Mouse (Mus musculus) heart, postnatal 4 days (tissue): Measurements from ENCODE around the gene Pik3r1. TPM values are rescaled to one million over a fixed set of nuclear protein-coding genes. Genes with fewer than 3 reads are reported as not detected.
A peak's percentile ranks its signal among the peaks of the same experiment; 100 is the strongest.

ENCODE experiments used
- DNase-seq: peaks from one replicate; pipeline ENCODE4 v3.0.0; 2021
- total RNA-seq, 2 experiments: library from RNA; stranded (reverse); gene quantifications; 2 replicates each; pipeline ENCODE4 v1.2.3; 2021

Pik3r1 gene
- total RNA-seq, 2 experiments from 2014 or later, result 34.7 to 35.8 TPM

- DNase-seq, result no peak
Observed at GRCm38 (mm10) chr13:101766605-101767012, 1.4 kb downstream of the Pik3r1 start.

GRCm38 (mm10) chr13:101765976-101766375, 2.0 kb downstream of the Pik3r1 start:
- DNase-seq, result no peak

- DNase-seq, result no peak
Observed at GRCm38 (mm10) chr13:101764111-101764510, 3.9 kb downstream of the Pik3r1 start.

GRCm38 (mm10) chr13:101763676-101764075, 4.3 kb downstream of the Pik3r1 start:
- no peak for DNase-seq

GRCm38 (mm10) chr13:101763149-101763548, 4.9 kb downstream of the Pik3r1 start:
- no peak for DNase-seq

- DNase-seq, result no peak
Observed at GRCm38 (mm10) chr13:101761617-101762016, 6.4 kb downstream of the Pik3r1 start.

- no peak for DNase-seq
Observed at GRCm38 (mm10) chr13:101760953-101761352, 7.1 kb downstream of the Pik3r1 start.

- no peak for DNase-seq
Observed at GRCm38 (mm10) chr13:101760001-101760687, 7.9 kb downstream of the Pik3r1 start.

GRCm38 (mm10) chr13:101759281-101759871, 8.6 kb downstream of the Pik3r1 start:
- no peak for DNase-seq

- peak; percentile 58 for DNase-seq
Observed at GRCm38 (mm10) chr13:101757801-101758422, 10.1 kb downstream of the Pik3r1 start.

- no peak for DNase-seq
Observed at GRCm38 (mm10) chr13:101755228-101755627, 12.8 kb downstream of the Pik3r1 start.

- DNase-seq, result no peak
Observed at GRCm38 (mm10) chr13:101753639-101754038, 14.4 kb downstream of the Pik3r1 start.

- DNase-seq, result no peak
Observed at GRCm38 (mm10) chr13:101751816-101752215, 16.2 kb downstream of the Pik3r1 start.

GRCm38 (mm10) chr13:101746012-101746595, 21.9 kb downstream of the Pik3r1 start:
- DNase-seq, result no peak

GRCm38 (mm10) chr13:101744943-101745342, 23.1 kb downstream of the Pik3r1 start:
- no peak for DNase-seq

- DNase-seq, result no peak
Observed at GRCm38 (mm10) chr13:101744053-101744452, 24.0 kb downstream of the Pik3r1 start.

- DNase-seq, result no peak
Observed at GRCm38 (mm10) chr13:101743247-101743646, 24.8 kb downstream of the Pik3r1 start.

GRCm38 (mm10) chr13:101742596-101742995, 25.4 kb downstream of the Pik3r1 start:
- no peak for DNase-seq

- no peak for DNase-seq
Observed at GRCm38 (mm10) chr13:101741530-101742309, 26.3 kb downstream of the Pik3r1 start.

- DNase-seq, result no peak
Observed at GRCm38 (mm10) chr13:101739732-101740381, 28.2 kb downstream of the Pik3r1 start.

- DNase-seq, result no peak
Observed at GRCm38 (mm10) chr13:101738769-101739168, 29.2 kb downstream of the Pik3r1 start.
